Mouse (Mus musculus) T-helper 2 cell (primary cell): ENCODE measurements around the gene Arl4c.

ENCODE experiments used
- in situ Hi-C: fragments of 300-600 bp; cut with MboI, MseI; formaldehyde crosslinking; loops from one replicate; pipeline ENCODE4 v1.15.1; 2025; ENCODE audit warnings: high pct_unique_total_duplicates

Gene Arl4c

GRCm38 (mm10) chr1:88624376-88624775 lies 77.6 kb downstream of the Arl4c start:
- in situ Hi-C loops = no loop called here

DNA sequence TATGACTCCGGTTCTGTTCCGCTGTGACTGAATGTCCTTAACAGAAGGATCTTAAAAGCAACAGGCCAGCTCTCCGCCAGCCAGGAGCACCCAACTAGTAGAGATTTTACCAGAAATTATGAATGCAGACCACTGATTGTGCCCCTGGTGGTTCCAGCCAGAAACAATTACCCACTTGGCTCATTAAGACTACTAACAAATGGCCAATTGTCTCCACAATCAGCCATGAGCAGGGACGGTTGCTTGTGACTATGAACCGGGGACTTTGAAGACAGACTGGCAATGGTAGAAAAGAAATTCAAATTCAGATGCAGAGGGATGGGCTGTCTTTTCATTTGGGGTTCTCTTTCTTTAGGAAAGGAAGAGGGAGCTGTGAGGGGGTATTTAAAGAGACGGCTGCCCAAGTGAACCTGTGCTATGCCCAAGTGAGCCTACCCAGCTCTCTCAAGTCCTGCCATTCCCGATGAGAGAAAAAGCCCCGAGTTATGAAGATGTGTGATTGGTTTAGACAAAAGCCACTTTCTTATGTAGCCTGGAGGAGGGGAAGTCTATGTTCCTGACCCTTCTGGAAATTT lies 78.4 kb downstream of the Arl4c start:
- in situ Hi-C loops = no loop called here
